Mouse (Mus musculus): ENCODE results near the gene Arfrp1. TPM values are rescaled to one million over a fixed set of nuclear protein-coding genes. Genes with fewer than 3 reads are reported as not detected.
A peak's percentile ranks its signal among the peaks of the same experiment; 100 is the strongest.

Arfrp1 gene
- polyA plus RNA-seq, 1 experiment: 43.2 TPM

GRCm38 (mm10) chr2:181314080-181314810 lies 51.0 kb downstream of the Arfrp1 start, which contains the start of gene Stmn3:
Stmn3 (minus strand) TSS chr2:181314500.
- TF ChIP-seq POLR2A (IDR thresholded peaks at IDR 0.05; ENCODE audit: control insufficient read depth, low read depth, low read length) (no peak), CTCF (IDR thresholded peaks at IDR 0.05; ENCODE audit: control insufficient read depth, insufficient read depth, insufficient replicate concordance, low read depth, low read length) (no peak)
- Histone ChIP-seq H3K27me3 (ENCODE audit: control insufficient read depth, insufficient read depth, low read length) (no peaks in the 10 kb centered on the region), H3K4me1 (ENCODE audit: control insufficient read depth, insufficient read depth, low read length) (peaks cover 11% of the 10 kb centered on the region), H3K36me3 (ENCODE audit: control insufficient read depth, insufficient read depth, low read length) (no peaks in the 10 kb centered on the region), H3K27ac (ENCODE audit: control insufficient read depth, insufficient read depth, low read depth, low read length) (no peak within 1 kb of the TSS), H3K4me3 (ENCODE audit: control insufficient read depth, low read depth, low read length) (peak within 1 kb of the TSS; percentile 28)

- TF ChIP-seq CTCF (IDR thresholded peaks at IDR 0.05; ENCODE audit: control insufficient read depth, insufficient read depth, insufficient replicate concordance, low read depth, low read length): no peak
- no peak for TF ChIP-seq POLR2A (IDR thresholded peaks at IDR 0.05; ENCODE audit: control insufficient read depth, low read depth, low read length)
- no peaks in the 10 kb centered on the region for H3K27me3 ChIP-seq (ENCODE audit: control insufficient read depth, insufficient read depth, low read length)
- H3K4me3 ChIP-seq (ENCODE audit: control insufficient read depth, low read depth, low read length): peak overlapping the region; percentile 28
- no peaks in the 10 kb centered on the region for H3K36me3 ChIP-seq (ENCODE audit: control insufficient read depth, insufficient read depth, low read length)
- H3K27ac ChIP-seq (ENCODE audit: control insufficient read depth, insufficient read depth, low read depth, low read length): no peak overlapping the region
- H3K4me1 ChIP-seq (ENCODE audit: control insufficient read depth, insufficient read depth, low read length): peaks cover 8% of the 10 kb centered on the region
Observed at GRCm38 (mm10) chr2:181313344-181314079, 51.7 kb downstream of the Arfrp1 start.

GRCm38 (mm10) chr2:181313006-181313343 lies 52.2 kb downstream of the Arfrp1 start:
- H3K4me3 ChIP-seq (ENCODE audit: control insufficient read depth, low read depth, low read length): no peak overlapping the region
- H3K4me1 ChIP-seq (ENCODE audit: control insufficient read depth, insufficient read depth, low read length): peaks cover 8% of the 10 kb centered on the region
- no peaks in the 10 kb centered on the region for H3K27me3 ChIP-seq (ENCODE audit: control insufficient read depth, insufficient read depth, low read length)
- TF ChIP-seq POLR2A (IDR thresholded peaks at IDR 0.05; ENCODE audit: control insufficient read depth, low read depth, low read length): no peak
- TF ChIP-seq CTCF (IDR thresholded peaks at IDR 0.05; ENCODE audit: control insufficient read depth, insufficient read depth, insufficient replicate concordance, low read depth, low read length): no peak
- H3K27ac ChIP-seq (ENCODE audit: control insufficient read depth, insufficient read depth, low read depth, low read length): no peak overlapping the region
- H3K36me3 ChIP-seq (ENCODE audit: control insufficient read depth, insufficient read depth, low read length): no peaks in the 10 kb centered on the region

DNA sequence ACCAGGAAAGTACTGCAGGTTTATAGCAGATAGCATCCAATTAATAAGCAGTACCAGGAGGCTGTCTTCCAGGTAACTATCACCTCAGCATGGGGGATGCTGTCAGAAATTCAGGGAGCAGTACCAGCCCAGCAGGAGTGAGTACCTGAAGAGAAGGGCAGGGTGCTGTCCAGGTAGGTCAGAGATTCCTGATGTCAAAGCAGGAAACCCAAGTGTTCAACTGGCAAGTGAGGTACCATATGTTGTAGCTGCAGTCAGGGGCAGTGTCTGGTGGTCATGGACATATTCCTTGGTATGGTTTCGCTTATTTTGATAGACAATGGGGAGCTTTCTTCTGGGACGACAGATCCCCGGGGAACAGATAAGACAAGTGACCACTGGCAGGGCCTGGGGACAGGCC lies 52.8 kb downstream of the Arfrp1 start:
- Histone ChIP-seq H3K27ac (ENCODE audit: control insufficient read depth, insufficient read depth, low read depth, low read length) (no peak overlapping the region), H3K36me3 (ENCODE audit: control insufficient read depth, insufficient read depth, low read length) (no peaks in the 10 kb centered on the region), H3K4me3 (ENCODE audit: control insufficient read depth, low read depth, low read length) (no peak overlapping the region), H3K27me3 (ENCODE audit: control insufficient read depth, insufficient read depth, low read length) (no peaks in the 10 kb centered on the region), H3K4me1 (ENCODE audit: control insufficient read depth, insufficient read depth, low read length) (peaks cover 12% of the 10 kb centered on the region)
- TF ChIP-seq CTCF (IDR thresholded peaks at IDR 0.05; ENCODE audit: control insufficient read depth, insufficient read depth, insufficient replicate concordance, low read depth, low read length) (no peak), POLR2A (IDR thresholded peaks at IDR 0.05; ENCODE audit: control insufficient read depth, low read depth, low read length) (no peak)

Other genes with a start within 250 kb of the Arfrp1 start
- gene Kcnq2, start 230.1 kb downstream of the Arfrp1 start, polyA plus RNA-seq (2012; rRNA removed): 9.2 and 9.8 TPM in 2 replicates
- 0.07 TPM in 2 replicates for gene Eef1a2, start 208.4 kb downstream of the Arfrp1 start, polyA plus RNA-seq (2012; rRNA removed)
- 8.2 and 9.5 TPM in 2 replicates for gene Ppdpf, start 178.2 kb downstream of the Arfrp1 start, polyA plus RNA-seq (2012; rRNA removed)
- 0.12 and 0.20 TPM in 2 replicates for gene Ptk6, start 162.6 kb downstream of the Arfrp1 start, polyA plus RNA-seq (2012; rRNA removed)
- 1.4 and 1.6 TPM in 2 replicates for gene Srms, start 152.2 kb downstream of the Arfrp1 start, polyA plus RNA-seq (2012; rRNA removed)
- 440 and 469 TPM in 2 replicates for gene Fndc11, start 145.4 kb downstream of the Arfrp1 start, polyA plus RNA-seq (2012; rRNA removed)
- gene Helz2, start 123.4 kb downstream of the Arfrp1 start, polyA plus RNA-seq (2012; rRNA removed): 1.4 and 1.7 TPM in 2 replicates
- gene Gmeb2, start 77.4 kb downstream of the Arfrp1 start, polyA plus RNA-seq (2012; rRNA removed): 10.2 and 10.6 TPM in 2 replicates
- gene Stmn3, start 50.9 kb downstream of the Arfrp1 start, polyA plus RNA-seq (2012; rRNA removed): not detected in 2 replicates
- 71.8 and 75.1 TPM in 2 replicates for gene Rtel1, start 45.7 kb downstream of the Arfrp1 start, polyA plus RNA-seq (2012; rRNA removed)
- gene Zgpat, start 476 bp downstream of the Arfrp1 start, polyA plus RNA-seq (2012; rRNA removed): 15.8 and 16.1 TPM in 2 replicates
- 13.9 and 14.6 TPM in 2 replicates for gene Lime1, start 14.7 kb upstream of the Arfrp1 start, polyA plus RNA-seq (2012; rRNA removed)
- gene Zbtb46, start 94.0 kb upstream of the Arfrp1 start, polyA plus RNA-seq (2012; rRNA removed): 8.3 and 10.1 TPM in 2 replicates
- 141 and 146 TPM in 2 replicates for gene Abhd16b, start 127.8 kb upstream of the Arfrp1 start, polyA plus RNA-seq (2012; rRNA removed)
- gene Tpd52l2, start 131.7 kb upstream of the Arfrp1 start, polyA plus RNA-seq (2012; rRNA removed): 17.4 and 17.5 TPM in 2 replicates
- 16.6 and 19.8 TPM in 2 replicates for gene Dnajc5, start 155.1 kb upstream of the Arfrp1 start, polyA plus RNA-seq (2012; rRNA removed)
- 44.4 and 44.5 TPM in 2 replicates for gene Uckl1, start 219.5 kb upstream of the Arfrp1 start, polyA plus RNA-seq (2012; rRNA removed)
- 19.5 and 20.1 TPM in 2 replicates for gene Prpf6, start 226.5 kb upstream of the Arfrp1 start, polyA plus RNA-seq (2012; rRNA removed)
- 83.2 and 90.6 TPM in 2 replicates for gene Zfp512b, start 227.4 kb upstream of the Arfrp1 start, polyA plus RNA-seq (2012; rRNA removed)
- 61.7 and 61.8 TPM in 2 replicates for gene Samd10, start 233.8 kb upstream of the Arfrp1 start, polyA plus RNA-seq (2012; rRNA removed)

Data from testis, adult 2 months (tissue).